Mouse (Mus musculus) lung, postnatal 10 days (tissue): ENCODE measurements around the gene Magel2.
A peak's percentile ranks its signal among the peaks of the same experiment; 100 is the strongest.

Experiments used
- DNase-seq: peaks from one replicate; pipeline ENCODE4 v3.0.0; 2021

Magel2 gene

DNA sequence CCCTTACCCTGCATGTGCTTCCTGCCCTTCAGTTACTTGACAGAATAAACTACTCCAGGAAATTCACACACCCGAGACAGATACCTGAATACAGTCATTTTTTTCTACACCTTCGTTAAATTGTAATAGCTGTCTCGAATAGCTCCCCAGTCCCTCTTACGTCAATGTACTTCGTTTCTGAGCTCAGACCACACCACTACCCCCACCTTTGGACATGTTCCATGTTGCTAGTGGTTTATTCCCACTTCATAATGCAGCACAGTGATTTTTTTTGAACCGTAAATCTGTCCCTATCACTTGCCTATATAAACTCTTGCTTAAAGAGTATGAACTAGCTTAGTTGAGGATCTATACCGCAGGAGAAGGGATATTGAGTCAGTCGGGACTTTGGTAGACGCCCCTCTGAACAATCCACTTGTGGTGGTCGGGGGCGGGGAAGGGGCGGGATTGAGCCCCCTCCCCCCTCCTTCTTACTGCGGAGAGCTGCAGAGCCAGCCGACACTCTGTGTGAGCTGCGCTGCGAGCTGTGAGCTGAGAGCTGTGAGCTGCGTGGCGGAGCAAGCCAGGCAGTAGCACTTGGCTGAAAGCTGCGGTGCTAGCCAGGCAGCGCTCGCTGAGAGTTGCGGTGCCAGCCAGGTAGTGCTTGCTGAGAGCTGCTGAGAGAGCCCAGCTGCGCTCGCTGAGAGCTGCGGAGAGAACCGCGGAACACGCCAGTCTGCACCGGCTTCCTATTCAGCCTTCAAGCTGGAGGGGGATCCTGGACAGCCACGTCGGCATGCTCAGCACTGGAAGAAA is at the start of gene Magel2:
TSS of gene Magel2 (plus strand) at position 501 of the 795 bp plus-strand sequence.
- DNase-seq, result no peak

DNA sequence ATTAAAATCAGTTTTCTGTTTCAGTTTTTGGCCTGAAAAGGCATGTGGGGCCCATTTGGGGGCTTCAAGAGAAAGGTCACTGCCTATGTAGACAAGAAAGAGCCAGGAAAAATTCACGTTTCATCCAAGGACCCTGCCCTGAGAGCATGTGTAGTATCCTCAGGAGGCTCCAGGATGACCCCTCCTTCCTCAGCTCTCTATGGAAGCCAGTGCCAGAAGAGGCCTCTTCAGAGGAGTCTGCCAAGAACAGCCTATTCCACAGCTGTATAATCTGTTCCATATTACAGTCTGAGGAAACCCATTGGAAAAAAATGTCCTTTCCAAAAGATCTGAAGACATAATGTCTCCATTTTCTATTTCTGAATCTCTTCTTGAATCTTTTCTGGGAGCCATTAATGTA is 31.4 kb upstream of the Magel2 start:
- no peak for DNase-seq

- DNase-seq, result no peak
These were observed 30.5 kb upstream of the Magel2 start, which contains the start of gene Ndn for GRCm38 (mm10) chr7:62346269-62346668. Gene Ndn, plus strand, starts transcription at chr7:62346569.

- peak; percentile 87 for DNase-seq
These were observed 28.6 kb upstream of the Magel2 start for GRCm38 (mm10) chr7:62348106-62348803.

GRCm38 (mm10) chr7:62348804-62349190 is 28.0 kb upstream of the Magel2 start:
- DNase-seq, result no peak

DNA sequence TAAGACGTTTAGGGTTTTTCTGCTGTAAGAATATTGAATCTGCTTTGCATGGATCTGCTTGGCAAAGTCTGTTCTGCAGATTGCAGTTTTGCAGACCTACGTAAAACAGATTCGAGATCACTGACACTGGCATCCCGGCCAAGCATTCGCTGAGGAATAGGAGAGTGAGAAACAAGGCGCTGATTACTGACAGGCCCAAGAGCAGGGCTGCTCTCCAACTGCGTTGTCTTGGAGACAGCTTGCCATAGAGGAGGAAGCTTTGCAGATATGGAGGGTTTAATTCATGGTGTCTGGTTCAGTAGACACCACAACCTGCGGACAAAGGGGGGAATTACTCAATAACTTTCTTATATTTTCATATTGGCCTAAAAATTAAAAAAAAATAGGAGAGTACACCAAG is 25.5 kb upstream of the Magel2 start:
- DNase-seq, result no peak

DNA sequence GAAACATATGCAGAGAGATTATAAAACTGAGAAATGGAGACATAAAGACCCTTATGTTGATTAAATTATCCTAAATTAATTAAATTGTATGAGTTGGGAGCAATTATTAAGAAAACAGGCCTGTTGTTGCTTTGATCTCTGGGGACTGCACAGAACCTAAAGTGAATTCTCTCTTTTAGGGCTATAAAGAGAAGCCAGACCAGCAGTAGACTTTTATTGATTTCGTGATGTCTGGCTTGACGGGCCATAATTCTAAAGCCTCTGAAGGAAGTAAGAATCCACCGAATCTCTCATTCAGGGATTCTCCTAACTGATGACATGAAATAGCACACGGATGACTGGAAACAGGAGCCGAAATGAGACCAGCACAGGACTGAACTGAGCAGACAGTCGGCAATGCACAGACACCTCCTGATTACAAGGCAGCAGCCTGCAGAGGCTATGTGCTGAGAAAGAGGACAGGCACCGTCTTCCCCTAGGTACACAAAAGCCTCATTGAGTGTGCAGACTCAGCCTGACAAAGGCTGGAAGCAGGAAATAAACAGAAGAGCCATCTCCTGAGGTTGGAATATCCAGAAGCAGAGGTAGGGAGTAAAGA is 11.7 kb upstream of the Magel2 start:
- DNase-seq, result no peak

DNA sequence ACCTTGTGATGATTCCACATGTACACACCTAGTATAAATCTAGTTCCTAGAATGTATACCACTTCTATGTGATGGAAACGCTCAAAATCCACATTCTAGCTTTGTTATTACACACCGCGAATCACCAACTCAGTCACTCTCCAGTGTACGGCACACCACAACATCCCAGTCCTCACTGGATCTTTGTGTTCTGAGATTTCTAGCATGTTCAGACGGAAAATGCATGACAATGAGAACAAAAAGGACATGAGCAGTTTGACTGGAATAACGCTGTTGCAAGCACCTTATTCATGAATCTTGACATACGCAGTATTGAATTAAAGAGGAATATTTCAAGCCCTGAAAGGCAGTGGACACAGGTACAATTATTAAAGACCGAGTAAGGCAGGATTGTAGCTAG is 10.1 kb upstream of the Magel2 start:
- DNase-seq, result no peak

DNA sequence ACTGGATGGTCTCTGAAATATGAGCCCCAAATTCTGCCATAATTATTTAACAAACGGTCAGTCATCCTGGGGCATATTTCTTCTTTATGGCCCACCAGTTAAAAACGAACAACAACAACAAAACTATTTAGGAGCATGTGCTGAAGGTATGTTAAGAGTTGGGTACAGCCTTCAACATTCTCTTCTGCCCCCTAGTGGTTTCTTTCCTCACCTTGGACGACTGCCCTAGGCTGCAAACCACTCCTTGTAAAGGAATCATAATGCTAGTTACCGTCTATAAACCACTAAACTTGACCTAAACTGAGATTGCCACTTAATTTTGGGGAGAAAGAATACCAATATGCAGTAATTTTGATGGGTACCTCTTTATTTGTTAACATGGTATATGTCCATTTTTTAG is 1.2 kb upstream of the Magel2 start:
- peak; percentile 30 for DNase-seq

DNA sequence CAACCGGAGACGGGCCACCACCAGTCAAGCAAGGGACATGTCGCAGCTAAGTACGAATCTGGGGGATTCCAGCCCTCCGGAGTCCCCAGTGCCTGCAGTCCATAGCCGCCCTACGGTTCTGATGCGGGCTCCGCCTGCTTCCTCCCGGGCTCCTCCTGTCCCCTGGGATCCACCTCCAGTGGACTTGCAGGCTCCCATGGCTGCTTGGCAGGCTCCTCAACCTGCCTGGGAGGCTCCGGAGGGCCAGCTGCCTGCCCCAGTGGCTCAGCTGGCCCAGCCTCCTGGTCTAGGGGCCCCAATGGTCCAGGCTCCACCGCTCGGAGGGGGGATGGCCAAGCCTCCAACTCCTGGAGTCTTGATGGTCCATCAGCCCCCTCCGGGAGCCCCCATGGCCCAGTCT is 503 bp downstream of the Magel2 start:
- no peak for DNase-seq

- DNase-seq, result no peak
These were observed 1.7 kb downstream of the Magel2 start for GRCm38 (mm10) chr7:62378529-62378928.

- DNase-seq, result peak; percentile 47
These were observed 5.6 kb downstream of the Magel2 start for GRCm38 (mm10) chr7:62382391-62382790.

GRCm38 (mm10) chr7:62388291-62388690 is 11.5 kb downstream of the Magel2 start:
- DNase-seq, result no peak

GRCm38 (mm10) chr7:62392202-62392601 is 15.4 kb downstream of the Magel2 start:
- no peak for DNase-seq

GRCm38 (mm10) chr7:62406573-62407050 is 29.8 kb downstream of the Magel2 start:
- no peak for DNase-seq

DNA sequence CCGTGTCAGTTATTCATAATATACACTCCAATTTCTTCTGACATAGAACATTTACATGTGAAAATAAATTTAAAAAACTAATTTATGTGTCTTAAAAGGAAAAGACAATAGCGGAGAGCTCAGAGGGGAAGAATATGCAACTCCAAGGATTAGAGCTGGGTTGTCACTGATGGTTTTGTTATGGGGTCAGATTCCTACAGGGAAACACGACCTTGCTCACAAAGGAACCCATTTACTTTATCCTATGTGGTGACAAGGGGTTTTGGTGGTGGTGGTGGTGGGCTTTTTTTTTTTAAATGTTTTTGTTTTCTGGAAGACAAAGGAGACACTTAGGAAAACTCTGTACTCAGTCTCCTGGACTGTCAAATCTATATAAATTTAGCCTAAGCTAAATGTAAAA is 31.0 kb downstream of the Magel2 start:
- DNase-seq, result no peak

DNA sequence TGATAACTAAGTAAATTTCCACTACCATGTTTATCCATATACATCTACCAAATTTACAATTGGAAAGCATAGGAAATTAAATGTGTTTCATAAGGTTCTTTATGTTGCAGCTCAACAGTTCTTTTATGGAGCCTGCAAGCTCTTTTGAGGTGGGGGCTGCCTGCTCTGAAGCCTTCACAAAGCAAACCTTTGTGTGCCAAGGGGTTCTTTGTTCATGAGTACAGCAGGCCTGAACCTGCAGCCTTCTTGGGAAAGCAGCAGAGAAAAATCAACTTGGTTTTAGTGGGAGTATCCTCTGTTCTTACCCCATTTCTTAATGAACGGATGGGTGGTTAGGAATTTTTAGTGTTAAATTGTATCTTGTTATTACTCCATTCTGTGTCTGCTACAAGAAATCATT is 38.4 kb downstream of the Magel2 start:
- DNase-seq, result no peak

DNA sequence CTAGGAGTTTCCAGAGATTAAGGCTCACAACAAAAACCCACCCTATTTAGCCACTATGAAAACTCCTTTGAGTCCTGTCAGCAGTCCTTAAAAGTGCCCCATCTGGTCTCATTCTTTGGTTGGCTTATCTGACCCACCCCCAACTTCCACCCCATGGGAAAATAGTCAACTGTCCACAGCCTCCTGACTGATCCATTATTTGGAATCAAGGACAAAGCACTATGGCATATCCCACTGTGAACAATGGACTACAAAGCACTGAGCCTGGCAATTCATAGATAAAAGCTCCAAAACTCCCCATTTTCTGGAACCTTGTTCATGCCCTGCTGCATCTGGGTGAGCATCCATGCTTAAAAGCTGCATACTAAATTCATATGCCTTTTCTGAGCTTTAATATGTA is 39.4 kb downstream of the Magel2 start:
- no peak for DNase-seq

DNA sequence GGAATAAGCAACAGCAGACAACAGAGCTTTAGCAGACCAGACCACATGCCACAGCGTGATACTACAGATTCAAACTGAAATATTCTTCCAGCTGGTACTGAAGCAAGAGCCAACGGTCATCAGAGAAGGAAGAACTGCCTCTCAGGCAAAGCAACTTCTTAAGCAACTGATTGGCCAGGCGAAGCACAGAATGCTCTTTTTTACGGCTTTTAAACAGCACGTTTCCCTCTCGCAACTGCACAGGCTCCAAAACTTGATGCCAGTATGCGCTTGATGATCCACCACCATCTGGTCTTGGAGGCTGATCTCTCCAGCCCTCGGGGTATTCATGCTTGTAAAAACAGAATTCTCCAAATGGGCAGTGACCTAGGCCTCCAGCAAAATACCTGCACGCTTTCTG is 41.5 kb downstream of the Magel2 start:
- no peak for DNase-seq

GRCm38 (mm10) chr7:62419105-62419492 is 42.3 kb downstream of the Magel2 start:
- DNase-seq, result no peak

DNA sequence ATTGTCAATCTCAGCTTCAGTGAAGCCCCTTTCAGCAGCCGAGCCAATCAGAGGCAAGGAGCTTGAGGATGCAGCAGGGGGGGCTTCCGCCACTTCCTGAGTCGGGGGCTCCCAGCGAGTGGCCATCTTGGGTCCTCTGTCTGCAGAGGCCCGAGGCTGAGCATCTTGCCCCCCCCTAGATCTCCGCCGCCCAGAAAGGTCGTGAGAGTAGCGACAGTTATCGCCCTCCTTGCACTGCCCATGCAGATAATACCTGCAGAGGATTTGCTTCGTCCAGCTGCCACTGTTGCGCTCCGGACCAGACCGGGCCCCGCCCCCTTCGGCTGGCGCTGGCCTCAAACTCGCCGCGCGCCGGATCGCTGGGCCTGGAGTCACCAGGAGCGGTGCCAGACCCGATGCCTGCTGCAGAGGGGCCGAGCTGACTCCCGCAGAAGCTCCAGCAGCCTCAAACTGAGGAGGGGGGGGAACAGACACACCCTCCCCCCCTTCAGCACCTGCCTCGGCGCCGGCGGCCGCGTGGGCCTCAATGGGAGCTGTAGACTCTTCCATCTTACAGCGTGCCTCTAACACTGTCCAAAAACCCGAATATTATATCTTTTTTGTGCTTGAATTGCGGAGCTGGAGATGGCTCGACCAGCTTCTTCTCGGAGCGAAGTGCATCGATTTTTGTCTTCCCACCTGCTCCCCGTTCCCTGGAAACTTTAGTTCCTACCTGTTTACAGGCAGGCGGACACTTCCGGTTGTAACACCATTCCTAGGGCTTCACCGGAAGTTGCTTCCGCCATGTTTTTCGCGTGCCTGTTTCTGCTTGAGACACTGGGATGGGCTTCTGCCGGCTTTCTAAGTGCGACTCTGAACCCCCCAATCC is 42.9 kb downstream of the Magel2 start, which contains the start of gene Mkrn3:
TSS of gene Mkrn3 (minus strand) at position 647 of the 868 bp plus-strand sequence.
- peak; percentile 87 for DNase-seq

GRCm38 (mm10) chr7:62420566-62420965 is 43.8 kb downstream of the Magel2 start:
- no peak for DNase-seq

DNA sequence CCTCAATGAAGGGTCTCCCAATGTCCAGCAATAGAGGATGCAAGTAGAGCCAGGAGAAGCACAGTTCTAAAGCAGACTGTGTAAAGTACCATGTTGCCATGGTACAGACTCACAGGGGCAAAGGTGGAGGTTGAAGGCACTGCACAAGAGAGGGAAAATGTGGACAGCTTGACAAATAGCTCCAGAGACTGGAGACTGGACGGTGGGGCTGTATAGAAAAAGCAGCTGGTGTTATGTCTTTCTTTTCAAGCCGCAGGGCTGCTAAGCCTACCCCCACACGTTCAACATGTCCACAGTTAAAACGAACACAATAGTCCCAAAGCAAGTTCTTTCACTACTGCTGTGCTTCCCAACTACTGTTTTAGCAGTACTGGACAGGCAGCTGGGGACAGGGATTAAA is 46.4 kb downstream of the Magel2 start:
- DNase-seq, result no peak
